Mouse (Mus musculus) kidney, postnatal 14 days (tissue): ENCODE data around the gene A3galt2.

Experiments
- DNase-seq: peaks from one replicate; pipeline ENCODE4 v3.0.0; 2022; ENCODE audit warnings: mixed read lengths

Gene A3galt2

DNA sequence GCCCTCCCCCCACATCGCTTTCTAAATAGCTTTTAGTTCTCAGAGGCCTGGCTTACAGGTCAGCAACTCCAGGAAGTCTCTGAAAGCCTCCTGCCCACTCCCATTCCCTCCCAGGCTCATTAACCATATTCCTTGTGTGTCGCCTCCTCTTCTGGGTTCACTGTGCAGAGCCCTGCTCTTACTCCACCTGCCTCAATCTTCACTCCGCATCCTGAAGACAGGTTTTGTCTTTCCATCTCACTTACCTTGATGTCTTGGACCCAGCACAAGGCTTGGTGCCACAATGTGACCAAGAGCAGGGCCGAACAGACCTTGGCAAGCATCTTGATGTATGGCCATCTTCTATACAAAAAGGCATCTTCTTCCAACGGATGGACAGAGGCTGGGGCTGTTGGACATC, 4.0 kb downstream of the A3galt2 start:
- DNase-seq = no peak

DNA sequence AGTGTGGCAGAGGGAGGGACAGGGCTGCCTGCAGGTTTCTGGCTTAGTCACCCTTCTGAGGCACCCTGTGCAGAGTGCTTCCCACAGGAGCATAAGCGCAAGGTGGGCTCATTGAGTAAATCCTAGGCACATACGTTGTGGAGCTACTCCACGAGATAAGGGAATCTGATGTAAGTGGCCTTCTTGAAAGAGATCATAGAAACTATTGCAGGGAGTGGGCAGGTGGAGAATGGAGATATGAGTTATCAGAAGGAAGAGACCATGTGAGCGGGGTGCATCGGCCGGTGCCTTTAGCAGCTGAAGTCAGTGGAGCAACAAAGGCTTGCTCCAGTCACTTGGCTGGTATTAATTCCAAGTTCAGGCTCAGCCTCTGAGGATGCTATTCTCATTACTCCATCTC, 4.9 kb downstream of the A3galt2 start:
- DNase-seq = no peak

DNA sequence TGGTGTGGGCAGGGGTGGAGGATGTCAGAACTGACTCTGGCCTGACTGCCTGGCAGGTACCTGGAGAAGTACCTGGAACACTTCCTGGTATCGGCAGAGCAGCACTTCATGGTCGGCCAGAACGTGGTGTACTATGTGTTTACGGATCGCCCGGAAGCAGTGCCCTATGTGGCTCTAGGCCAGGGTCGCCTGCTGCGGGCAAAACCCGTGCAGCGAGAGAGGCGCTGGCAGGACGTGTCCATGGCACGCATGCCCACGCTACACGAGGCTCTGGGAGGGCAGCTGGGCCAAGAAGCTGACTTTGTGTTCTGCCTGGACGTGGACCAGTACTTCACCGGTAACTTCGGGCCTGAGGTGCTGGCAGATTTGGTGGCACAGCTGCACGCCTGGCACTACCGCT, 11.8 kb downstream of the A3galt2 start:
- no peak for DNase-seq

DNA sequence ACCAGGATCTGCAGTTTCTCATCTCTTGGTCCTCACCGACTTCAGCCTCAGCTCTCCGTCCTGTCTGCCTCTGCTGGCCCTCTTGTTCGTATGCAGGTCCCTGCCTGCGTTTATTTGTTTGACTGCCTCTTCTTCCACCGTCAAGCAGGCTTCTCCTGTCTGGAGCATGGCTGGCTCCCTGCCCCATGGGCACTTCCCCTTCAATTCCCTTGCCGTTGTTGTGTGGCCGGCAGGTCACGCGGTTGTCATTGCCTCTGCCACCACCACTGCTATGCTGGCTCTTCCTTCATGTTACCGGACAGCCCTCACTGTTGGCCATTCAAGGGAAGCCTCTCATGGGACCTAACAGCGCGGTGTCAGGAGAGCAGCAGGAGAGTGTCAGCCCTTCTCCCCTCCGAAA, 13.0 kb downstream of the A3galt2 start:
- DNase-seq = no peak

DNA sequence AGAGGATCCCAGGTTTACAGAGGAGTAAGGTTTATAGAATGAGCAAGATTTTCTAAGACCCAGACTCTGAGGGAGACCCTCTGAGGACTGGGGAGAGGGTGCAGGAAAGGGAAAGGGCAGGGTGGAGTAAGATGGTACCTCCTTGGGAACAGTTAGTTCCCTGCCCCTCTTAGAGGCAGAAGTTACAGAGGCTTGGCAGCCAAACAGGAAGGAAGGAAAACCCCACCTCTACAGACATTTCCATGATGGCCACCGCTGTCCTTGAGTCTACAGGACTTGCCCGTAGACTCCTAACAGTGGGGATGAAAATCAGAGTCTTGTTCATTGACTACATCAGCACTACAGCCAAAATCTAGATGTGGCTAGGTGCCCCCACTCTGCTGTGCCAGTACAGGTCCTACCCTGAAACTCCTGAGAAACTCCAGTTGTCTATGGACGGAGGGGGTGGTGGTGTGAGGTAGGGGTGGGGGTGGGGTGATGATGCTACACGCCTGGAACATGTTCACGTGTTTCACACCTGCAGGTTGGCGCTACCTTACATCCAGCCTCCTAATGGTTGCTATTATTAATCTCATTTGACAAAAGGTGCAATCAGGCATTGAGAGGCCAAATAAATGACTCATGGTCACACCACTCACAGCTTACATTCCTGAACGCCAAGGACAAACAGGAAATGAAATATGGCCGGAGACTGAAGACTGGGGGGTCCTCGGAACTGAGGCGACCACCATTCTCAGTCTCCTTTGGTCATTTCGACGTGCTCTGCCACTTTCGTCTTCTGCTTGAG, 14.6 kb downstream of the A3galt2 start:
- DNase-seq = no peak

DNA sequence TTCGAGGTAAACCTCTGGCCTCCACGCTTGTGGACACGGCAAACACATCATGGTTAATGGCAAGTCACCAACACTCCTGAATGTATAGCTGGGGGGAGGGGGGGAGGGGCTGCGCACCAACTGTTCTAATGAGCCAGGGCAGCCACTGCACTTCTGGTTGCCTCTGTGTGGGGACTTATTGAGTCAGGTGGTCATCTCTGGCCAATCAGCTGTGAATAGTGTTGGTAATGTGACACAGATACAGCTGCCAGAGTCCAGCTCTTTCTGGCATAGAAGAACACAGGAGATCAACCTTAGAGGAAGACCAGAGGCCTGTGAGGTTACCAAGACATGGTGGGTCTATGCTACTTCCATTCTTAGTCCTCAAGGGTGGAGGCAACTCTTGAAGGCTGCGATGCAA, 15.5 kb downstream of the A3galt2 start:
- DNase-seq = no peak

DNA sequence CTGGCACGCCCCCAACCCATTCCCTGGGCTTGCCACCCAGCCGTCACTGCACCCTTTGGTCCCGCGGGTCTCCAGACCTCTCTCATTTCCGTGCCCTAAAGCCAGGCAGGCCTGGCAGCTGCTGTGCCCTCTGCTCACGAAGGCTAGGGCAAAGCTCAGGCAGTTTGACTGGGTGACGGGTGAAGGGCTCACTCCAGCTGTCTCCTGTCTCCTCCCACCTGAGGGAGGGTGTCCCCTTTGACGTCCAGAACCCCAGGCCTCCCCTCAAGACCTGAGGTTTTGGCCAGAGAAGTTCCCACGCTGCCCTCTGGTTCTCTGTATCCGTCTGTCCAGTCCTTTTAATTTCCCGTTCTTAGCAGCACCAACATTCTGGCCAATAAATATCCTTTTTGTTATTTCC, 18.7 kb downstream of the A3galt2 start:
- DNase-seq = no peak

DNA sequence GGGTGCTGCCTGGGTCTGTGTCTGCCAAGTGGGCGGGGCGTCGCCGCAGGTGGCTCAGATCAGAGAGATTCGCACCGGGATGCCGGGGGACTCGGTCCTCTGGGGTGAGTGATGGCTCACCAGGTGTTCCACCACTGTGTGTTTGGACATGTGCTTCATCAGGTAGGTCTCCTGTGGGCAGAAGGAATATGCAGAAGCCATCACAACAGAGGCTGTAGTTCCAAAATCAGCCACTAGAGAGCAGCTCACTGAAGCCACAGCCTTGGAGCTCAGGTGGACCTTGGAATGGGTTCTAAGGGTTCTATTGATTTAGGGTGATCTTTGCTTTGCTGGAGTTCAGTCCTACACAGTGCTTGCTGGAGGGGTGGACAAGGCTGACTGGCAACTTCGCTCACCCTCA, 19.3 kb downstream of the A3galt2 start:
- DNase-seq = peak; percentile 64

DNA sequence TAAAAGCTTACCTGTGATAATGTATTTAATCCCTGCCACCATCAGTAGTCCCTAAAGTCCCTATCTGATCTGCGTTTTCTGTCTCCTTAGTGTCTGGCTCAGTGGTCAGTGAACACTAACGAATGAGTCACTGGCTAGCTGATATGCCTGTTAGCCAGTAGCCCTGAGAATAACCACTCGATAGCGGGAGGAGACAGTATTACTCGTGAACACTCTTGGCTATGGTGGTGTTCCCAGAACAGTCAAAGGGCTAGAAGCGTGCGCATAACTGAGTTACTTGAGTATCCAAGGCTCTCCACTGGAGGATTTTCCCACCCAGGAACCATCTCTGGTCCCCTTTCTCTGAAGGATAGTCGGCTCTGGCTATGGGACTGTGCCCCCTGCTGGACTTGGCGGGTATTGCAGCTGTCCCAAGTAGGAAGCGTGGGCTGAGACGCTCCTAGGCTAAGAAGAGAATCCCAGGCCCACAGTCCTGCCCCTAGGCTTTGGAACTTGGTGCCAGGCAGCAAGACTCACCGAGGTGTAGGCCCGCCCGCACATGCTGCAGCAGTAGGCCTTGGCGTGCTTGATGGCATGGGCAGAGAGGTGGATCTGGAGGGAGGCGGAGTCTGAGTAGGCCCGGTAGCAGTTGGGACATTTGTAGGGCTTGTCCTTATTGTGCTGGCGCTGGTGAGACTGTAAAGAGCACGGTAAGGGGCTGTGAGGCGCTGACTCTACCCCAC, 21.6 kb downstream of the A3galt2 start:
- DNase-seq = peak; percentile 81

DNA sequence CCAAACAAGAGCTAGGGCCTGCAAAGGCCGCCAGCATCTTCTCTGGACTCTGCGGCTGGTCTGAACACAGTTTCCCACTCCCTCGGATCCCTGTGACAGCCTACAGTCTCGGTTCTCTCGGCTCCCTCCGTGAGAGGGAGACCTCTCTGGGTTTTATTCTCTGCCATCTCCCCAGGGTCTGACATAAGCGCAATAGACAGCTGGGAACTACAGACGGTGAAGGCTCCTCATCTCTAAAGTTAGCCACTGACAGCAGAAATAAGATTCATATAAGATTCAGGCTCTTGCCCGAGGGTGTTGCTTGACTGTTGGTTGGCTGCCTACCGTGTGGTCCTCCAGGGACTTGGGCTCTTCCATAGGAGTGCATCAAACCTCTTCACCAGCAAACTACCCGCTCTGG, 22.4 kb downstream of the A3galt2 start:
- no peak for DNase-seq

DNA sequence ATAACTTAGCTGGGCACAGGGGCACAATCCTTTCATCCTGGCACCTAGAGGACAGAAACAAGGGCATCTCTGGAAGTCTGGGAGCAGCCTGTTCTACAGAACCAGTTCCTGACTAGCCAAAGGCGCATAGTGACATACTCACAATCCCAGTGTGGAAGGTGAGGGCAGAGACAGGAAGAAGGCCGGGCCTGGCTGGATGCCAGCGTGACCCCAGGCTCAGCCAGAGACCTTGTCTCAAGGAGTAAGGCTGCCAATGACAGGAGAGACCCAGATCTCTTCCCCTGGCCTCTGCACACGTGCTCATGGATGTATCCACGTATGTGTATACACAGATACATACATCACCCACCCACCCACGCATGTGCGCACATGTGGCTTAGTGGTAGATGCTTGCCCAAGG, 26.9 kb downstream of the A3galt2 start:
- DNase-seq = no peak

DNA sequence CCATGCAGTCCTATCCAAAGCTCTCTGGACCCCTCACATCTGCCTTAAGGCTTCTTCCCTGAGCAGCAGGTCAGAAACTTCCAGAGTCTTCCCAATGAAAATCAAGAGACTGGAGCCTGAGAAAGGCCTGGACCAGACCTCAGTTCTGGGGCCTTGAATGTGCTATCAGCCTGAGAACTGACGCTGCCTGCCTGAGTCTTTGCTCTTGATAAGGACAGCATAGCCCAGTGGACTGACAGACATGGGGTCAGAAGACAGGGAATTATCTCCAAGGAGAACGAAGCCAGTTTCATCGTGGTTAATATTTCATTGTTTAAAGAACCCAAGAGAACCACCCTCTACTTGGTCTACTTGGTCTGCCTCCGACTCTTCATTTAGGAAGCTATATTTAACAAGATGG, 27.5 kb downstream of the A3galt2 start:
- DNase-seq = no peak

DNA sequence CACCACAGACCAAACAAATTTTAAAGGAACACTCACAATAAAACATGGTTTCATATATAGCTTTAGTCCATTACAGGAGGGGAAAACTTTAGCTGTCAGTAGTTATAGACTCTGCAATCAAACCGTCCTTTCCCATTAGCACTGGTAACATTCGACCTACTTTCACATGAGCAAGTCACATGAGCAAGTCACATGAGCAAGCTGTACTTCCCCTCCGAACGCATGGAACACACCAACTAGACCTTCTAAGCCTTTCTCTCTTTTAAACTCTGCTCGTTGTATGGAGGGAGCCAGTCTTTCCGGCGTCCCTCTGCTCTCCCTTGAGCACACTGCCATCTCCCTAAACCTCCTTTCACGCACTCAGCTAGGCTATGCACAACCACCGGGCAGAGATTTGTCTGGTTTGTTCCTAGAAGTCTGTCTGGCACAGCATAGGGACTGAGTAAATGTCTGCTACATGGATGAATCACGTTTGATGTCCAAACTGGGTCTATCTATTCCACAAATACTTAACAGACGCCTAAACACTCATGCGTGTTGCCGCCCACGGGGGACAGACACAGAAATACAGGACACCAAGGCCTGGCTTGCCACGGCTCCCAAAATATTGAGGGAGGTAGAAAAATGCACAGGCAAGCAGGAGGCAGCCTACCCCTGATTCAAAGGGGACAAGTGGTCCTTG, 29.9 kb downstream of the A3galt2 start:
- DNase-seq = no peak

DNA sequence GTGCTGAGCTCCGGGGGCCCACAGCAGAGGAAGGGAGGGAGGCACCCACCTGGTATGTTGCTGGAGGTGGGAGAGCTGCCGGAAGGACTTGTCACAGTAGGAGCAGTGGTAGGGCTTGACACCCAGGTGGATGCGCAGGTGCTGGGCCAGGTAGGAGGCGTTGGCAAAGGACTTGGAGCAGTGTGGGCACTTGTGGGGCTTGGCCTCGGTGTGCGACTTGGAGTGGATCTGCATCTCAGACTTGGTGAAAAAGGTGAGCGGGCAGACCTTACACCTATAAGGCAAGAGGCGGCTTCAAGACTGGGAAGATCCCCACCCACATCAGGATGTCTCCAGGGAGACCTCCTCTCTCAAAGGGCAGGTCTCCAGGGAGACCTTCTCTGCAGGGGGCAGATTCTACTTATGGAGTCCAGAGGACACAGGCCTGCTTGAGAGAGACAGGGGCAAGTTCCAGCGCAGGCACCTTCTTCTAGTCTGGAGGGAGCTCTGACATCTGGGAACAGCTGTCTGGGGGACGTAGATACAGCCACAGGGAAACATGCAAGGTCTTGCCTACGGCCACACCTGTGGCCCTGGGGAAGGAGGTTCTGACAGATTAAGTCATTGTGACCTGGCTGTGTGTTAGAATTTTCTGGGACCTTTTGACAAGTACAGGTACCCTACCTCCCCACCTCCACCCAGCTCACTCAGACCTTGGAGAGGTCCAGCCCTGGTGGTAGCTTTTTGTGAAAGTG, 30.9 kb downstream of the A3galt2 start:
- no peak for DNase-seq

DNA sequence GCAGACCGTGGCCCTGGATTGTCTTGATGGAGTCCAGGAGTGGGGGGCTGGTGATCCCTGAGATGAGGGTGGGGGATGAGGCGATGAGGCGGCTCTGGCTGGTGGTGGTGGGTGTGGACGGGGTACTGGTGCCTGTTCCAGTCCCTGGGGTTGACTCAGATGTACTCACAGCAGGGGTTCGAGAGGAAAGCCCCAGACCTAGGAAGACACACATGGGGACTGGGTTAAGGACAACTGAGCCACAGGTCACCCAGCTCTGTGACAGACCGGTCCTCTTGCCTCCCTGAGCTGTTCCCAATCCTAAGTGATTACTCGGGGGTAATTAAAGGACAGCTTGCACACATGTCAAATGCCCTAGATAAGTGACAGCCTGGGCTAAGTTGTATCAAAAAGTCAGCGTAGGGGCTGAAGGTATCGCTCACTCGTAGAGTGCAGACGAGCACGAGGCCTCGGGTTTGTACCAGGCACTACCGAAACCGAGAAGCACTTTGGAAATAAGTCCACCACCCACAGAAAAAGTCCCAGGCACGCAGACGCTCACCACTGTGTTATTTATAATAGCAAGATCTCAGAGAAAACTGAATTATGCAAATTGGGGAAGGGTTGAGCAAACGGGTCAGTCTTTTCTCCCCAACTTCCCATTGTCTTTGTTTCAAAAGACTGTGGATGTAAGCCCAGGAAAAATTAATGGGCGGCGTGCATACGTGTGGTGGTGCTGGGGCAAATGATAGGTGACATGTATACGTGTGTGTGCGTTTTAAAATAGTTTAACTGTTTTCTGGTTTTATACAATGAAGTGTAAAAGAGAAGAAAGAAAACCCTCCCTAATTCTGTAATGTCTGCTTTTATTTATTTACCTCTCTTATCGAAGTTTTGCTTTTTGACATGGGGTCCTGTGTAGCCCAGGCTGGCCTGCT, 32.1 kb downstream of the A3galt2 start:
- no peak for DNase-seq

DNA sequence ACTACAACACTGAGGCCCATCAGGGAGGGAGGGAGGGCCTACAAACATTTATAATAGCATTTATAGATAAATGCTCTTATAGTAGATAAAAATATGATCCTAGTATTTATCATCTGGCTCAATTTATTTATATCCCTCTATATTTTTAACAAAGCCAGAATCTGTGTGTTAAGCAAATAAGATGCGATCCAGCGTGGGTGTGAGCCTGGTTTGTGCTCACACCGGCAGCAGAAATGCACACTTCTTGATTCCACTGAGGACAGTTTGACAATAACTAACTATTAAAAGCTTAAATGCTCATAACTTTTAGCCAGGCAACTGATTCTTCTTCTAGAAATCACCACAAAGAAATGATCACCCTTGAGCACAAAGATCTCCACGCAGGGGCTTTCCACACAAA, 32.9 kb downstream of the A3galt2 start:
- no peak for DNase-seq

DNA sequence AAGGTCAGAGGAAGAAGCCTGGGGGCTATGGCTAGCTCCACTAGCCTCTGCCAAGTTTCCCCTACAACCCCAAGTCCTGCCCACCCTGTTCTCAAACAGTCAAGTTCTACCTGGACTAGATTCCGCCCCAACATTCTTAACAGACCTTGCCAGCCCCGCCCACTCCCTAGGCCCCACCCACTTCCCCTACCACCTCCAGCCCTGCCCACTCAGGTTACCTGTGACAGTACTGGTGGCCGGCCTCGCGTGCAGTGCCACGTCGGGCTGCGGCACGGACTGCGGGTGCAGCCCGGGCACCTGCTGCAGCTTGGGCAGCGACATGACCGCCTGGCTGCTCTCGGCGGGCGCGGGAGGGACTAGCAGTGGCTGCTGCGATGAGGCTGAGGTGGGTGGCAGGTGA, 34.5 kb downstream of the A3galt2 start:
- DNase-seq = peak; percentile 74

DNA sequence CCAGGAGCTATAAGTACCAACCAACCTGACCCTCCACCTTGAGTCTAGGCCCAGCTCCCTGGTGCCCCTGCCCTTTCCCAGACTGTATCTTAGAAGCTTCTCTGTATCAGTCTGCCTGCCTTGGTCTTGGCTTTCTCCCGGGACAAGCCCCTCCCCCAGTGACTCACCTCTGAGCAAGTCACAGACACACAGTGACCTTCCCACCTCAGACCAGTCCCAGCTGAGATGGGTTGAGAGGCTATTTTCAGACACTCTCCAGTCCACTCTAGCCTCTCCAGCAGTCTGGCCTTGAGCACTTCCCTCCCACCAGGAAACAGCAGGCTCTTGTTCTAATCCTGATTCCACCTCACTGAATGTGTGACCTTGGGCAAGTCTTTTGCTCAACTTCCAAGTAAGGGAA, 38.5 kb downstream of the A3galt2 start:
- no peak for DNase-seq

DNA sequence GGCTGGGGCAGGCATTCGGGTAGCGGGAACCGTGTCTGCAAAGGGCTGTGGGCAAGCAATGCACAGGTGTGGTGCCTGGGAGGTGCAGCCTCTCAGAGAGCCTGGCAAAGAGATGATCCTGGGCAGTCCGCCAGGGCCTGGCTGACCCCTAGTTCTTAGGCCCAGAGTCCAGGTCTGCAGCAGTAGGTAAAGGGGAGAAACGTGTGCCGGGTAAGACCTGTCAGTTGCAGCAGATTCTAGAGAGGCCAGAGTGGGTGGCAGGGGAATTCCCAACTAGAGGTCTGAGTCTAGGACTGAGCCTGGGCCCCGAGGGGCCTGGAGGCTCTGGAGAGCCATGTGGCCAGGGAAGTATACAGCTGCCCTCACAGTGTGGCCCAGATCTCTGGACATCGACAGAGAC, 39.0 kb downstream of the A3galt2 start:
- DNase-seq = peak; percentile 90

DNA sequence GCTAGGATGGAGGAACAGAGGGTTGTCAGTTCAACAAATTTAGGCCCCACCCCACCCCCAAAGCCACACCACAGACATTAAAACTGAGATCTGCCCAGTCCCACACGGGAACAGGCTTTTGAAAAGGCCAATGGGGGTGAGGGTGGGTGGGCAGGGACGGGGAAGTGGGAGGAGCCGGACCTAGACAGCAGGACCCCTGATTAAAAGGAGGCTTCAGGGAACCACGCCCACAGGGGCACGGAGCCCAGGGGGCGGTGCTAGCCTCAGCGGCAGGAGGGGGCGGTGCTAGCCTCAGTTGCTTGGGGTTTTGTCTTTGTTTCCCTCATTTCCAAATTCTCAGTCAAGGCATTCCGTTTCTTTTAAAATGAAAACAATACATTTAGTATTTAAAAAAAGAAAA, 40.4 kb downstream of the A3galt2 start:
- peak; percentile 57 for DNase-seq

DNA sequence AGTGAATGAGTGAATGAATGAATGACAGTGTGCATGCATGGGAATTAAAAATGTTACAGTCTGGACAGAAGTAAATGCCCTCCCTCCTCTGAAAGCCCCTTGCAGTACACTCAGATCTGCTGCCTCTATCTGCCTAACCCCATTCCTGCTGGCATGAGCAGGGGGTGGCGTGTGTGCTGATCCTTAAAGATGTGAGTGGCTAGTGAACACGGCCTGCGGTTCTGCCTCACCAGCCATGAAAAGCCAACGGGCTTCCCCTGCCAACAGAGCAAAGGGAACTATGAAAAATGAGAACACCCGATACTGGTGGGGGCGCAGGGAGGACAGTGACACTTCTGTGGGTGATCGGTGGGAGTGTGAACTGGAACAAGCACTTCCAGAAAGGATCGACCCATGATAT, 41.6 kb downstream of the A3galt2 start:
- no peak for DNase-seq
